Mouse (Mus musculus): Measurements from ENCODE around the gene Lfng.

Lfng gene

GRCm38 (mm10) chr5:140594846-140595245 is 12.3 kb upstream of the Lfng start:
- DNase-seq: no peak

GRCm38 (mm10) chr5:140596426-140596825 is 10.7 kb upstream of the Lfng start:
- DNase-seq: peak in 1 of 2 experiments; percentile 36

GRCm38 (mm10) chr5:140596927-140597588 is 10.1 kb upstream of the Lfng start:
- peak; percentile 81 to 86 for DNase-seq

- DNase-seq: no peak
Measured at GRCm38 (mm10) chr5:140597787-140598186, 9.3 kb upstream of the Lfng start.

GRCm38 (mm10) chr5:140599939-140600338 is 7.2 kb upstream of the Lfng start:
- peak in 1 of 2 experiments; percentile 38 for DNase-seq

GRCm38 (mm10) chr5:140601712-140602111 is 5.4 kb upstream of the Lfng start:
- DNase-seq: no peak

GRCm38 (mm10) chr5:140602540-140602939 is 4.6 kb upstream of the Lfng start:
- DNase-seq: no peak

- DNase-seq: no peak
Measured at GRCm38 (mm10) chr5:140604386-140604785, 2.7 kb upstream of the Lfng start.

- no peak for DNase-seq
Measured at GRCm38 (mm10) chr5:140605228-140605627, 1.9 kb upstream of the Lfng start.

- DNase-seq: peak in 1 of 2 experiments; percentile 35
Measured at GRCm38 (mm10) chr5:140606386-140606785, 734 bp upstream of the Lfng start.

- DNase-seq: no peak
Measured at GRCm38 (mm10) chr5:140607836-140608633, 915 bp downstream of the Lfng start.

GRCm38 (mm10) chr5:140608634-140609015 is 1.5 kb downstream of the Lfng start:
- no peak for DNase-seq

- DNase-seq: peak; percentile 54 to 66
Measured at GRCm38 (mm10) chr5:140609511-140610272, 2.6 kb downstream of the Lfng start.

GRCm38 (mm10) chr5:140610273-140611011 is 3.3 kb downstream of the Lfng start:
- peak; percentile 57 to 76 for DNase-seq

GRCm38 (mm10) chr5:140611021-140611583 is 4.0 kb downstream of the Lfng start:
- DNase-seq: peak; percentile 77 to 80

GRCm38 (mm10) chr5:140611611-140612185 is 4.6 kb downstream of the Lfng start:
- no peak for DNase-seq

- DNase-seq: no peak
Measured at GRCm38 (mm10) chr5:140612191-140612590, 5.1 kb downstream of the Lfng start.

GRCm38 (mm10) chr5:140614141-140614540 is 7.0 kb downstream of the Lfng start:
- DNase-seq: no peak

GRCm38 (mm10) chr5:140614837-140615236 is 7.7 kb downstream of the Lfng start:
- no peak for DNase-seq

- no peak for DNase-seq
Measured at GRCm38 (mm10) chr5:140615321-140616109, 8.4 kb downstream of the Lfng start.

GRCm38 (mm10) chr5:140616110-140616503 is 9.0 kb downstream of the Lfng start:
- no peak for DNase-seq
